8 mouse cellular contexts compared by ENCODE assay signal in the genomic region with DNA sequence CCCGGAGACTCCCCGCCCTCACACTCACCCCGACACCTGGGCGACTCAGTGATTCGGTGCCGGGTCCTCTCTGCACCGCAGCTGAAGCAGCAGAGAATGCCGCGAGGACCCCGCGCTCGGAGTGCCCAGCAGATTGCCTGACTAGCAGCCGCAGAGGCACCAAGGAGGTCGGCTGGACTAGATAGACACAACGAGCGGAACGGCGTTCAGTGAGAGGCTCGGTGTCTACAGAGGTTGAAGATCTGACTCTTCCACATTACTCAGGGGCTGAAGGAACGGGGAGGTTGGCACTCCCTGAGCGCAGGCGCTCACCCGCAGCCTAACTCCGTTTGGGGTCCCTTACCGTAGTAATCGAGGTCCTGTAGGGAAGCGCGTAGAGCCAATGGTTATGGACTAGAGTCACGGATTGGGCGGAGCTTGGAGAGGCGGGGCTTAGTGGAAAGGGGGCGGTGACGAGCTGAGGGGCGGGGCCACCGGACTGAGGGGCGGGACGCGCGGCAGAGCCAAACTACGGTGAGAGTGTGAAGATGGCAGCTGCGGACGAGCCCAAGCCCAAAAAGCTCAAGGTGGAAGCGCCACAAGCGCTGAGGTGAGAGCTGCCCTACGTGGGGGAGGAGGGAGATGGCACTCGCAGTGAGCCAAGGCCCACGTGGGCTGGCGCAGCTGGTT. TPM values are rescaled to one million over a fixed set of nuclear protein-coding genes. Genes with fewer than 3 reads are reported as not detected.
DNase-seq lines count a peak whose midpoint lies in the region; ATAC-seq and TF ChIP-seq lines count a peak whose summit lies in the region.

A gene (minus strand): TSS at position 397 of the 669 bp plus-strand sequence.
A gene (plus strand): TSS at position 463 of the 669 bp plus-strand sequence.

- H3K79me2 ChIP-seq in C2C12 (ENCODE audit: control insufficient read depth, insufficient read depth): peaks cover 77% of the 10 kb centered on the region
- peaks cover 22% of the 10 kb centered on the region; the same call in 1 of the 2 replicates for H3K79me2 ChIP-seq in liver, adult 2 months (ENCODE audit: control insufficient read depth, insufficient read depth, low read length)
- peaks cover 47% of the 10 kb centered on the region for H3K79me2 ChIP-seq in myocyte (ENCODE audit: control insufficient read depth, insufficient read depth)

- no peak for TF ChIP-seq CTCF in C2C12 (IDR thresholded peaks at IDR 0.05; ENCODE audit: control insufficient read depth, insufficient read depth, insufficient read length)
- no peak for TF ChIP-seq CTCF in brain, embryonic 14.5 days (IDR thresholded peaks at IDR 0.05; ENCODE audit: borderline replicate concordance, extremely low read depth, insufficient read depth, insufficient read length)
- TF ChIP-seq CTCF in liver, adult 2 months (IDR thresholded peaks at IDR 0.05; ENCODE audit: low read depth, low read length): no peak

- peak within 1 kb of the TSS; percentile 93 for H3K4me2 ChIP-seq in heart, embryonic 11.5 days
- peak within 1 kb of the TSS; percentile 86 for H3K4me2 ChIP-seq in kidney, embryonic 16.5 days (replicated peaks; ENCODE audit: low read depth, low read length)
- peak within 1 kb of the TSS; percentile 100 for H3K4me2 ChIP-seq in myocyte (ENCODE audit: low read depth)

- peak; percentile 95 for ATAC-seq in heart, embryonic 11.5 days (replicated peaks; ENCODE audit: insufficient number of reproducible peaks, low FRiP score, low TSS enrichment)
- peak; percentile 99 for ATAC-seq in kidney, embryonic 16.5 days (ENCODE audit: low FRiP score, low TSS enrichment)

- H3K4me1 ChIP-seq in erythroblast, embryonic 14.5 days (ENCODE audit: control insufficient read depth): peaks cover 34% of the 10 kb centered on the region
- peaks cover 14% of the 10 kb centered on the region for H3K4me1 ChIP-seq in heart, embryonic 11.5 days (ENCODE audit: control insufficient read depth, insufficient read depth, low read length)
- H3K4me1 ChIP-seq in kidney, embryonic 16.5 days (ENCODE audit: insufficient read depth, low read length): peaks cover 10% of the 10 kb centered on the region
- H3K4me1 ChIP-seq in liver, adult 2 months (ENCODE audit: control insufficient read depth, insufficient read depth, low read length): peaks cover 14% of the 10 kb centered on the region; the same call in 1 of the 2 replicates

- H3K27me3 ChIP-seq in C2C12 (ENCODE audit: control insufficient read depth, insufficient read depth, insufficient read length) (no peaks in the 10 kb centered on the region), myocyte (ENCODE audit: control insufficient read depth, insufficient read depth, insufficient read length) (no peaks in the 10 kb centered on the region)
- no peaks in the 10 kb centered on the region for H3K27me3 ChIP-seq in erythroblast, embryonic 14.5 days (ENCODE audit: control insufficient read depth)
- no peaks in the 10 kb centered on the region for H3K27me3 ChIP-seq in heart, embryonic 11.5 days (ENCODE audit: control insufficient read depth, insufficient read depth, low read length)
- no peaks in the 10 kb centered on the region for H3K27me3 ChIP-seq in kidney, embryonic 16.5 days (ENCODE audit: insufficient read depth, low read length)
- no peaks in the 10 kb centered on the region for H3K27me3 ChIP-seq in liver, adult 2 months (ENCODE audit: control insufficient read depth, insufficient read depth, low read length)
- H3K27me3 ChIP-seq in splenic B cell, adult 2 months (ENCODE audit: control insufficient read depth, insufficient read depth, low read length, poor library complexity, severe bottlenecking): no peaks in the 10 kb centered on the region

- peak within 1 kb of the TSS; percentile 78 for H3ac ChIP-seq in C2C12 (ENCODE audit: control insufficient read depth, insufficient read length, low read depth)
- peak within 1 kb of the TSS; percentile 67 for H3ac ChIP-seq in myocyte (ENCODE audit: control insufficient read depth, insufficient read length)

- H3K36me3 ChIP-seq in C2C12 (ENCODE audit: control insufficient read depth, insufficient read depth): no peaks in the 10 kb centered on the region
- peaks cover 10% of the 10 kb centered on the region for H3K36me3 ChIP-seq in erythroblast, embryonic 14.5 days (ENCODE audit: control insufficient read depth)
- H3K36me3 ChIP-seq in heart, embryonic 11.5 days (ENCODE audit: control insufficient read depth, insufficient read depth, low read length): no peaks in the 10 kb centered on the region; the same call in 1 of the 2 replicates
- H3K36me3 ChIP-seq in kidney, embryonic 16.5 days (ENCODE audit: insufficient read depth, low read length): no peaks in the 10 kb centered on the region
- H3K36me3 ChIP-seq in liver, adult 2 months (ENCODE audit: control insufficient read depth, insufficient read depth, low read length): peaks cover 2% of the 10 kb centered on the region; the same call in 1 of the 2 replicates
- H3K36me3 ChIP-seq in myocyte (ENCODE audit: control insufficient read depth, insufficient read depth): no peaks in the 10 kb centered on the region
- H3K36me3 ChIP-seq in splenic B cell, adult 2 months (ENCODE audit: control insufficient read depth, insufficient read depth, low read length, poor library complexity, severe bottlenecking): no peaks in the 10 kb centered on the region

- H3K4me3 ChIP-seq in C2C12 (ENCODE audit: insufficient read depth, poor library complexity, severe bottlenecking): peak within 1 kb of the TSS; percentile 83
- peak within 1 kb of the TSS; percentile 98 for H3K4me3 ChIP-seq in erythroblast, embryonic 14.5 days (replicated peaks)
- H3K4me3 ChIP-seq in heart, embryonic 11.5 days (ENCODE audit: low read depth, low read length): peak within 1 kb of the TSS; percentile 86
- H3K4me3 ChIP-seq in kidney, embryonic 16.5 days (ENCODE audit: low read length): peak within 1 kb of the TSS; percentile 62
- H3K4me3 ChIP-seq in liver, adult 2 months (ENCODE audit: insufficient read depth, low read depth, low read length): peak within 1 kb of the TSS; percentile 85
- H3K4me3 ChIP-seq in myocyte: peak within 1 kb of the TSS; percentile 94

- peaks cover 6% of the 10 kb centered on the region; the same call in 1 of the 2 replicates for H3K9me3 ChIP-seq in erythroblast, embryonic 14.5 days (ENCODE audit: control insufficient read depth, low read length)
- no peaks in the 10 kb centered on the region for H3K9me3 ChIP-seq in heart, embryonic 11.5 days (replicated peaks; ENCODE audit: control insufficient read depth, low read length)
- H3K9me3 ChIP-seq in kidney, embryonic 16.5 days (ENCODE audit: low read length): peaks cover 3% of the 10 kb centered on the region; the same call in 1 of the 2 replicates

- WGBS in heart, embryonic 11.5 days (ENCODE audit: insufficient replicate concordance): under 1% methylated on average over 48 of the region's 48 CpGs
- WGBS in kidney, embryonic 16.5 days: under 1% methylated on average over 48 of the region's 48 CpGs
- WGBS in liver, adult 2 months: under 1% methylated on average over 48 of the region's 48 CpGs

- peaks cover 45% of the 10 kb centered on the region for H3K79me3 ChIP-seq in C2C12 (ENCODE audit: low read depth)

- DNase-seq in brain, embryonic 14.5 days (ENCODE audit: low read depth): peak; percentile 98
- DNase-seq in liver, adult 2 months (ENCODE audit: extremely low read depth, low read depth, low spot score): peak; percentile 95
- peak; percentile 97 for DNase-seq in splenic B cell, adult 2 months (ENCODE audit: low read depth, low spot score)

- peak within 1 kb of the TSS; percentile 89 for H3K9ac ChIP-seq in heart, embryonic 11.5 days (ENCODE audit: low read depth, low read length)
- peak within 1 kb of the TSS; percentile 70 for H3K9ac ChIP-seq in kidney, embryonic 16.5 days (replicated peaks; ENCODE audit: low read length)
- H3K9ac ChIP-seq in liver, adult 2 months (ENCODE audit: low read depth, low read length): peak within 1 kb of the TSS; percentile 90

- H3K27ac ChIP-seq in heart, embryonic 11.5 days (ENCODE audit: low read depth, low read length): peak within 1 kb of the TSS; percentile 93
- H3K27ac ChIP-seq in kidney, embryonic 16.5 days (ENCODE audit: low read length): peak within 1 kb of the TSS; percentile 97
- H3K27ac ChIP-seq in liver, adult 2 months (replicated peaks; ENCODE audit: insufficient read depth, low read depth, low read length): peak within 1 kb of the TSS; percentile 94

- TF ChIP-seq POLR2A in brain, embryonic 14.5 days (IDR thresholded peaks at IDR 0.05; ENCODE audit: borderline replicate concordance, extremely low read depth, insufficient read depth, insufficient read length, poor library complexity, severe bottlenecking): peak; percentile 7; the same call in 1 of the 2 replicates
- TF ChIP-seq POLR2A in liver, adult 2 months (IDR thresholded peaks at IDR 0.05; ENCODE audit: extremely low read depth, insufficient read depth, low read length): peak; percentile 72
- peak; percentile 76 for TF ChIP-seq POLR2A in myocyte (IDR thresholded peaks at IDR 0.05; ENCODE audit: insufficient read length, low read depth)

TF ChIP-seq in C2C12, 6 proteins besides CTCF, POLR2A, EP300 and RAD21:
- TF ChIP-seq CEBPB (IDR thresholded peaks at IDR 0.05; ENCODE audit: low read depth): no peak
- TF ChIP-seq USF1 (IDR thresholded peaks at IDR 0.05; ENCODE audit: low read depth): no peak
- peak; percentile 99 for TF ChIP-seq MAX (IDR thresholded peaks at IDR 0.05)

TF ChIP-seq in myocyte, 11 proteins besides CTCF, POLR2A, EP300 and RAD21 (continues in another document):
- TF ChIP-seq TCF3 (IDR thresholded peaks at IDR 0.05; ENCODE audit: insufficient read length, low read depth): no peak
- no peak for TF ChIP-seq USF1 (IDR thresholded peaks at IDR 0.05; ENCODE audit: low read depth)
- peak; percentile 61 for TF ChIP-seq SRF (IDR thresholded peaks at IDR 0.05; ENCODE audit: control insufficient read depth, insufficient read length, low read depth)

RNA-seq across cellular contexts. Expression of the first gene that starts in this region (rescaled TPM):
- polyA plus RNA-seq in C2C12 (2012; fragmentation: generic; extraction: Trizol) (14.0 TPM), myocyte (2012; fragmentation: generic; extraction: Trizol) (15.1 TPM)
- polyA plus RNA-seq in brain, embryonic 14.5 days (2012; rRNA removed): 82.0 and 92.5 TPM in 2 replicates
- 0.24 and 0.28 TPM in 2 replicates for polyA plus RNA-seq in erythroblast, embryonic 14.5 days (2012)
- 84.6 and 98.0 TPM in 2 replicates for polyA plus RNA-seq in heart, embryonic 11.5 days (2014; fragmentation: Nextera tagmentation; extraction: Ambion mirVana)
- 79.1 and 82.5 TPM in 2 replicates for polyA plus RNA-seq in kidney, embryonic 16.5 days (2015; fragmentation: Nextera tagmentation; extraction: Ambion mirVana)
- 126 and 143 TPM in 2 replicates for total RNA-seq in liver, adult 2 months (2014; rRNA removed)
- polyA plus RNA-seq in liver, adult 2 months (2012; rRNA removed): 44.8 and 55.2 TPM in 2 replicates

RNA-seq across cellular contexts. Expression of the second gene that starts in this region (rescaled TPM):
- polyA plus RNA-seq in C2C12 (2012; fragmentation: generic; extraction: Trizol): 69.5 TPM
- 18.6 and 25.3 TPM in 2 replicates for polyA plus RNA-seq in brain, embryonic 14.5 days (2012; rRNA removed)
- polyA plus RNA-seq in erythroblast, embryonic 14.5 days (2012): 0.38 and 1.0 TPM in 2 replicates
- 261 and 271 TPM in 2 replicates for polyA plus RNA-seq in heart, embryonic 11.5 days (2014; fragmentation: Nextera tagmentation; extraction: Ambion mirVana)
- polyA plus RNA-seq in kidney, embryonic 16.5 days (2015; fragmentation: Nextera tagmentation; extraction: Ambion mirVana): 158 and 167 TPM in 2 replicates
- 877 and 924 TPM in 2 replicates for total RNA-seq in liver, adult 2 months (2014; rRNA removed)
- polyA plus RNA-seq in liver, adult 2 months (2012; rRNA removed): 231 and 284 TPM in 2 replicates
- polyA plus RNA-seq in myocyte (2012; fragmentation: generic; extraction: Trizol): 37.2 TPM

Comparison
In these comparisons a context has a peak if more than half of its experiments do, and no peak if none do; other contexts are left out.
1. Peak in every context shown above with its lines: DNase-seq, ATAC-seq, H3K4me3 ChIP-seq and H3K27ac ChIP-seq.
2. RNA of the first gene that starts in this region (polyA plus RNA-seq): 84.6 to 98.0 TPM in heart, embryonic 11.5 days, 79.1 to 82.5 TPM in kidney, embryonic 16.5 days, 82.0 to 92.5 TPM in brain, embryonic 14.5 days, 44.8 to 55.2 TPM in liver, adult 2 months, 15.1 TPM in myocyte (single experiment) and 14.0 TPM in C2C12 (single experiment); 0.24 to 0.28 TPM in erythroblast, embryonic 14.5 days; every median in the first group is over 10 times any median in the second.
3. POLR2A ChIP-seq: peak in every context shown above with its lines; median percentile 76 in myocyte; 72 in liver, adult 2 months; 7 in brain, embryonic 14.5 days.